Mouse (Mus musculus): Measurements from ENCODE around the gene Gm11032. TPM values are rescaled to one million over a fixed set of nuclear protein-coding genes. Genes with fewer than 3 reads are reported as not detected.
"Not testable (repeated sequence)": the region's sequence is repeated elsewhere in the genome, so short reads cannot be mapped to it uniquely, and the experiment has no call there.

Gm11032 gene
- total RNA-seq (2014; rRNA removed) (not detected in 2 replicates), polyA plus RNA-seq (2015; fragmentation: Nextera tagmentation; extraction: Ambion mirVana) (not detected in 2 replicates)

DNA sequence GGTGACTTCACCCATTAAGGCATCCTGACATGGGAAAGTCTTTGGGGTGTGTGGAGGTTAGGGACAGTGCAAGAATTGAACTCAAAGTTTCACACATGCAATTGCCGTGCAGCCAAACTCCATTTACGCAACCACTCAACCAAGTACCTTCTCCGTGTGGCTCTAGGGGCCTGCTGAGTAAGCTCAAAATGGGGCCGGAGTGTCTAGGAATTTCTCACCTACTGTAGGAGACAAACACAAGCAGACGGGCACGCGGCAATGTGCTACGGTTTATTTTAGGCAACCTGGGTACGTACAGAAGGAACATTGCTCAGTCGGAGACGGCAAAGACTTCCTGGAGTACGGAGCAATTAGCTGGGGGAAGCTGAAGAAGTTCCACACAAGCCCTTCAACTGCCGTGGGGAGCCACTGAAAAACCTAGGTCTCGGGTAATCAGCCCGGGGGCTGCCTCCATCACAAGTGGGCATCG lies at the start of gene Gm11032:
TSS of gene Gm11032 (plus strand) at position 51 of the 469 bp plus-strand sequence.
- DNase-seq (ENCODE audit: low spot score) (no peak), ATAC-seq (ENCODE audit: low FRiP score) (no peak)
- Histone ChIP-seq H3K4me2 (ENCODE audit: low read depth, low read length, poor library complexity, severe bottlenecking) (no peak within 1 kb of the TSS), H3K9me3 (ENCODE audit: low read length) (no peaks in the 10 kb centered on the region), H3K9ac (replicated peaks; ENCODE audit: low read length, poor library complexity, severe bottlenecking) (no peak within 1 kb of the TSS), H3K4me1 (ENCODE audit: insufficient read depth, low read length) (no peaks in the 10 kb centered on the region), H3K36me3 (ENCODE audit: insufficient read depth, low read length) (no peaks in the 10 kb centered on the region), H3K4me3 (ENCODE audit: low read depth, low read length) (no peak within 1 kb of the TSS), H3K27ac (ENCODE audit: low read depth, low read length) (no peak within 1 kb of the TSS), H3K27me3 (ENCODE audit: insufficient read depth, low read length) (no peaks in the 10 kb centered on the region)
- no peak for TF ChIP-seq CTCF (IDR thresholded peaks at IDR 0.05)
- 81% methylated on average over 16 of the region's 16 CpGs for WGBS

DNA sequence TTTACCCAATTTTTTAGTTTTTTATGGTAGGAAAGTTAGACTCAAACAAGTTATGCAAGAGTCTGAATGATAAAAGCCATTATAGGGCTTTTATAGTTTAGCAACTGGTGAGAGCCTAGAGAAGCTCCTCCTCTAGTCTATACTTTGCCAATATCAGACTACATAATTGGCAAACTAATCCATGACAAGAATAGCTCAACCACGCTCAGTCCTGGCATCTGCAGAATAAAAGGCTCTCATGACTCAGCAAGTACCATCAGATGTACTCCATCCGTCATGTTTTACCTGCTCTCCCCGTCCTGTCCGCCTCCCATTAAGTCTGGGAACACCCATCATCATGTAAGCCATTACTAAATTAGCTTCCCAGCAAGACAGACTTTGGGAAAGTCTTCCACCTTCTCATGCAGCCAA lies 48.4 kb upstream of the Gm11032 start:
- DNase-seq (ENCODE audit: low spot score) (no peak), ATAC-seq (ENCODE audit: low FRiP score) (no peak)
- TF ChIP-seq CTCF (IDR thresholded peaks at IDR 0.05), result no peak
- H3K27me3 ChIP-seq (ENCODE audit: insufficient read depth, low read length), result no peaks in the 10 kb centered on the region
- H3K9me3 ChIP-seq (ENCODE audit: low read length), result no peaks in the 10 kb centered on the region
- WGBS, result 81% methylated on average over 4 of the region's 4 CpGs
- no peak overlapping the region for H3K27ac ChIP-seq (ENCODE audit: low read depth, low read length)
- H3K9ac ChIP-seq (replicated peaks; ENCODE audit: low read length, poor library complexity, severe bottlenecking), result no peak overlapping the region
- H3K4me2 ChIP-seq (ENCODE audit: low read depth, low read length, poor library complexity, severe bottlenecking), result no peak overlapping the region
- no peak overlapping the region for H3K4me3 ChIP-seq (ENCODE audit: low read depth, low read length)
- no peaks in the 10 kb centered on the region for H3K4me1 ChIP-seq (ENCODE audit: insufficient read depth, low read length)
- no peaks in the 10 kb centered on the region for H3K36me3 ChIP-seq (ENCODE audit: insufficient read depth, low read length)

DNA sequence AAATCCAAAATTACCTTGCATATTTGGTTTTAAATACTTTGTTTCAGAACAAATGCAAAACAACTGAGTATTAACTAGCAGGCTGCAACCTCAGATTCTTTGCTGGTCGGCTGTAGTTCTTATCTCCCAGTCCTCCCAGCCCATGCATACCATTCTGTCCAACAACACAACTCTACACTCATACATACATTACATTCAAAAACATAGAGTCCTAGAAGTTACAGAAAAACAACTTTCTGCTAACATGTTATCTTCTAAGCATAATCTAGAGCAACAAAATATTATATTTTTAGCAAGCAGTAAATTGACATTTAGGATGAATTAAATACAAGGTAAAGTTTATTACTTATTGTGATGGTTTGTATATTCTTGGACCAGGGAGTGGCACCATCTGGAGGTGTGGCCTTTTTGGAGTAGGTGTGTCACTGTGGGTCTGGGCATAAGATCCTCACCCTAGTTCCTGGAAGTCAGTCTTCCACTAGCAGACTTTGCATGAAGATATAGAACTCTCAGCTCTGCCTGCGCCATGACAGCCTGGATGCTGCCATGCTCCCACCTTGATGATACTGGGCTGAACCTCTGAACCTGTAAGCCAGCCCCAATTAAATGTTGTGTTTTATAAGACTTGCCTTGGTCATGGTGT lies 43.7 kb upstream of the Gm11032 start:
- not testable (repeated sequence) for H3K9ac ChIP-seq (replicated peaks; ENCODE audit: low read length, poor library complexity, severe bottlenecking); H3K4me2 ChIP-seq (ENCODE audit: low read depth, low read length, poor library complexity, severe bottlenecking); DNase-seq (ENCODE audit: low spot score); H3K27ac ChIP-seq (ENCODE audit: low read depth, low read length); ATAC-seq (ENCODE audit: low FRiP score); H3K36me3 ChIP-seq (ENCODE audit: insufficient read depth, low read length); H3K9me3 ChIP-seq (ENCODE audit: low read length); H3K27me3 ChIP-seq (ENCODE audit: insufficient read depth, low read length); H3K4me3 ChIP-seq (ENCODE audit: low read depth, low read length); H3K4me1 ChIP-seq (ENCODE audit: insufficient read depth, low read length)
- WGBS, result 82% methylated on average over 2 of the region's 2 CpGs

DNA sequence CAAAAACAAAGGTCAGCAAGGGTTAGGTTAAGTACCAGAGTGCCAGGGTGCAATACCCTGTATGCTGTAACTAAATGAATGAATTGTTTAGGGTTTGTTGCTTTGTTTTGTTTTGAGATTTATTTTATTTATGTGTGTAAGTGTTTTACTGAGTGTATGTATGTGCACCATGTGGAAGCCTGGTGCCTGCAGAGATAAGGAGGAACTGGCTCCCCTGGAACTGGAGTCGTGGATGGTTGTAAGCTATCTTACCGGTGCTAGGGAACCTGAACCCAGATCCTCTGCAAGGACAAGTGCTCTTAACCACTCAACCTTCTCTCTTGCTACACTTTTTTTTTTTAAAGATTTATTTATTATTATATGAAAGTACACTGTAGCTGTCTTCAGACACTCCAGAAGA lies 42.8 kb upstream of the Gm11032 start:
- Histone ChIP-seq H3K4me3 (ENCODE audit: low read depth, low read length) (no peak overlapping the region), H3K4me1 (ENCODE audit: insufficient read depth, low read length) (no peaks in the 10 kb centered on the region), H3K4me2 (ENCODE audit: low read depth, low read length, poor library complexity, severe bottlenecking) (no peak overlapping the region), H3K27ac (ENCODE audit: low read depth, low read length) (no peak overlapping the region), H3K9ac (replicated peaks; ENCODE audit: low read length, poor library complexity, severe bottlenecking) (no peak overlapping the region), H3K36me3 (ENCODE audit: insufficient read depth, low read length) (no peaks in the 10 kb centered on the region), H3K9me3 (ENCODE audit: low read length) (no peaks in the 10 kb centered on the region), H3K27me3 (ENCODE audit: insufficient read depth, low read length) (no peaks in the 10 kb centered on the region)
- ATAC-seq (ENCODE audit: low FRiP score) (no peak), DNase-seq (ENCODE audit: low spot score) (no peak)
- no peak for TF ChIP-seq CTCF (IDR thresholded peaks at IDR 0.05)
- 95% methylated on average over 2 of the region's 2 CpGs for WGBS

DNA sequence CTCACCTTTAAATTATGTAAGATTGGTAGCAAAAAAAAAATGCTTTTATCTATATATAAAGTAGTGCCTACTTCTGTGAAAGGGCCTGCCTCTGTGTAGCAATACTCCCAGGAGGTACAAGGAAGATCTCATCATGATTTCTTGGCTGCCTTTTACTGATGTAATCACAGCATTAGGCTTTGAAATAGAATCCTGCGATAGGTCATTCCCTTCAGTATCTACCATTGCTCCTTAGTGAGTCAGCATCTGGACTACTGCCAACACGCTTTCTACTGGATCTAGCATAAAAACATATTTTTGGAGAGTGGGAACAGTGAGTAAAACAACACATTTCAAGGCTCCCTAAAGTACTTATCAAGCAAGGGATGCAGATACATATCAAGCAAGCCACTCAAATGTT lies 41.2 kb upstream of the Gm11032 start:
- H3K9me3 ChIP-seq (ENCODE audit: low read length), result no peaks in the 10 kb centered on the region
- H3K27ac ChIP-seq (ENCODE audit: low read depth, low read length), result no peak overlapping the region
- H3K4me3 ChIP-seq (ENCODE audit: low read depth, low read length), result no peak overlapping the region
- ATAC-seq (ENCODE audit: low FRiP score), result no peak
- H3K4me1 ChIP-seq (ENCODE audit: insufficient read depth, low read length), result no peaks in the 10 kb centered on the region
- H3K36me3 ChIP-seq (ENCODE audit: insufficient read depth, low read length), result no peaks in the 10 kb centered on the region
- no peak overlapping the region for H3K9ac ChIP-seq (replicated peaks; ENCODE audit: low read length, poor library complexity, severe bottlenecking)
- H3K4me2 ChIP-seq (ENCODE audit: low read depth, low read length, poor library complexity, severe bottlenecking), result no peak overlapping the region
- H3K27me3 ChIP-seq (ENCODE audit: insufficient read depth, low read length), result no peaks in the 10 kb centered on the region
- WGBS, result 78% methylated on average over 2 of the region's 2 CpGs
- TF ChIP-seq CTCF (IDR thresholded peaks at IDR 0.05), result no peak
- DNase-seq (ENCODE audit: low spot score), result peak; percentile 24

DNA sequence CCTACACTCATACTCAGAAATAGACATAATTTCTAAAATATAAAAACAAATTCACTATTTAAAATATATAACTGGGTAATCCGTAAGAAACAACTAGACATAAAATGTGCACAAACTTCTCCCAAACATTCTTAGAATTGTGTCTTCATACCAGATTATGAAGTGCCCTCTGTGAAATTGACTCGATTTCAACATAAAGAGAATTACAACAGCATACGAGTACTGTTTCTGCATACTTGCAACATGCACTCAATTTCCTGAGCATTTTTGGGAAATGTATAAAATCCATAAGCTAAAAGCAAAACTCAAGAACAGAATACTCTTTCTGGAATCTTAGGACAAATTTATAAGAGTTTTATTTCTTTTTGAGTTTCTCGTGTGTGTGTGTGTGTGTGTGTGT lies 28.1 kb upstream of the Gm11032 start:
- H3K9me3 ChIP-seq (ENCODE audit: low read length), result no peaks in the 10 kb centered on the region
- H3K9ac ChIP-seq (replicated peaks; ENCODE audit: low read length, poor library complexity, severe bottlenecking), result no peak overlapping the region
- ATAC-seq (ENCODE audit: low FRiP score), result no peak
- no peak for DNase-seq (ENCODE audit: low spot score)
- 85% methylated on average over 4 of the region's 4 CpGs for WGBS
- no peaks in the 10 kb centered on the region for H3K27me3 ChIP-seq (ENCODE audit: insufficient read depth, low read length)
- H3K4me1 ChIP-seq (ENCODE audit: insufficient read depth, low read length), result peaks cover 7% of the 10 kb centered on the region; the same call in 1 of the 2 replicates
- no peak overlapping the region for H3K27ac ChIP-seq (ENCODE audit: low read depth, low read length)
- no peaks in the 10 kb centered on the region for H3K36me3 ChIP-seq (ENCODE audit: insufficient read depth, low read length)
- no peak for TF ChIP-seq CTCF (IDR thresholded peaks at IDR 0.05)
- H3K4me3 ChIP-seq (ENCODE audit: low read depth, low read length), result no peak overlapping the region
- H3K4me2 ChIP-seq (ENCODE audit: low read depth, low read length, poor library complexity, severe bottlenecking), result no peak overlapping the region
